Mouse (Mus musculus): Measurements from ENCODE around the gene Ikzf4.

DNA sequence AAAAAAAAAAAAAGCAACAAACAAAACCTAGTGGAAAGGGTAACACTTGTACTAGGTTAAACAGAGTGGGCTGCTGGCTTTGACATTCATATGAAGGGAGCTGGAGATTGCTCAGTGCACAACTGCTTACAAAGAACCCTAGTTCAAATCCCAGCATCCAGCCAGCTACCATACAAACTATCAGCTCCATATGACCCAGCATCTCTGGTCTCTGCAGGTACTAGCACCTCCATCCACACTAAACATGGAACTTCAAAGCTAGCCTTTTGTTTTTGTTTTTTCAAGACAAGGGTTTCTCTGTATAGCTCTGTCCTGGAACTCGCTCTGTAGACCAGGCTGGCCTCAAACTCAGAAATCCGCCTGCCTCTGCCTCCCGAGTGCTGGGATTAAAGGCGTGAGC lies 23.1 kb downstream of the Ikzf4 start:
- TF ChIP-seq CTCF (IDR thresholded peaks at IDR 0.05; ENCODE audit: insufficient read depth, low read length), result no peak
- no peak for TF ChIP-seq POLR2A (IDR thresholded peaks at IDR 0.05; ENCODE audit: borderline replicate concordance, extremely low read depth, low read depth, low read length)
